Mouse (Mus musculus): ENCODE measurements around the gene Gm26566. TPM values are rescaled to one million over a fixed set of nuclear protein-coding genes. Genes with fewer than 3 reads are reported as not detected.

Gm26566 gene
- polyA plus RNA-seq (2015; fragmentation: Nextera tagmentation; extraction: Ambion mirVana): 1.3 and 1.4 TPM in 2 replicates

GRCm38 (mm10) chr4:88721791-88722721, at the start of gene Gm26566, which contains the start of gene Klhl9:
Gene Gm26566 (plus strand): TSS chr4:88721805.
Gene Klhl9 (minus strand): TSS chr4:88722465.
- Histone ChIP-seq H3K27me3 (ENCODE audit: insufficient read depth, low read length) (no peaks in the 10 kb centered on the region), H3K36me3 (ENCODE audit: insufficient read depth, low read length) (peaks cover 16% of the 10 kb centered on the region), H3K4me3 (ENCODE audit: low read length) (peak within 1 kb of the TSS; percentile 90), H3K27ac (ENCODE audit: low read length) (peak within 1 kb of the TSS; percentile 99), H3K4me2 (replicated peaks; ENCODE audit: low read depth, low read length) (peak within 1 kb of the TSS; percentile 87), H3K4me1 (ENCODE audit: insufficient read depth, low read length) (peaks cover 24% of the 10 kb centered on the region), H3K9ac (replicated peaks; ENCODE audit: low read length) (peak within 1 kb of the TSS; percentile 99), H3K9me3 (ENCODE audit: low read length) (no peaks in the 10 kb centered on the region)
- under 1% methylated on average over 82 of the region's 82 CpGs for WGBS
- peak; percentile 98 for ATAC-seq (ENCODE audit: low FRiP score, low TSS enrichment)

GRCm38 (mm10) chr4:88676824-88677223, 44.8 kb upstream of the Gm26566 start, which contains the start of gene Ifna16:
Gene Ifna16 (minus strand): TSS chr4:88676924.
- no peaks in the 10 kb centered on the region for H3K36me3 ChIP-seq (ENCODE audit: insufficient read depth, low read length)
- no peaks in the 10 kb centered on the region for H3K9me3 ChIP-seq (ENCODE audit: low read length)
- H3K4me2 ChIP-seq (replicated peaks; ENCODE audit: low read depth, low read length): no peak within 1 kb of the TSS
- ATAC-seq (ENCODE audit: low FRiP score, low TSS enrichment): no peak
- H3K27ac ChIP-seq (ENCODE audit: low read length): no peak within 1 kb of the TSS
- no peak within 1 kb of the TSS for H3K4me3 ChIP-seq (ENCODE audit: low read length)
- H3K27me3 ChIP-seq (ENCODE audit: insufficient read depth, low read length): no peaks in the 10 kb centered on the region
- 84% methylated on average over 1 of the region's 1 CpGs for WGBS
- H3K4me1 ChIP-seq (ENCODE audit: insufficient read depth, low read length): no peaks in the 10 kb centered on the region
- H3K9ac ChIP-seq (replicated peaks; ENCODE audit: low read length): no peak within 1 kb of the TSS

- Histone ChIP-seq H3K4me3 (ENCODE audit: low read length) (no peak overlapping the region), H3K9ac (replicated peaks; ENCODE audit: low read length) (no peak overlapping the region), H3K36me3 (ENCODE audit: insufficient read depth, low read length) (no peaks in the 10 kb centered on the region), H3K4me2 (replicated peaks; ENCODE audit: low read depth, low read length) (no peak overlapping the region), H3K4me1 (ENCODE audit: insufficient read depth, low read length) (no peaks in the 10 kb centered on the region), H3K27me3 (ENCODE audit: insufficient read depth, low read length) (no peaks in the 10 kb centered on the region), H3K9me3 (ENCODE audit: low read length) (no peaks in the 10 kb centered on the region), H3K27ac (ENCODE audit: low read length) (no peak overlapping the region)
- whole genome bisulfite sequencing: 53% methylated on average over 8 of the region's 8 CpGs
- ATAC-seq (ENCODE audit: low FRiP score, low TSS enrichment): no peak
Observed at GRCm38 (mm10) chr4:88680362-88680761, 41.2 kb upstream of the Gm26566 start.

- Histone ChIP-seq H3K27ac (ENCODE audit: low read length) (no peak overlapping the region), H3K4me3 (ENCODE audit: low read length) (no peak overlapping the region), H3K9me3 (ENCODE audit: low read length) (no peaks in the 10 kb centered on the region), H3K27me3 (ENCODE audit: insufficient read depth, low read length) (no peaks in the 10 kb centered on the region), H3K4me1 (ENCODE audit: insufficient read depth, low read length) (no peaks in the 10 kb centered on the region), H3K9ac (replicated peaks; ENCODE audit: low read length) (no peak overlapping the region), H3K36me3 (ENCODE audit: insufficient read depth, low read length) (no peaks in the 10 kb centered on the region), H3K4me2 (replicated peaks; ENCODE audit: low read depth, low read length) (no peak overlapping the region)
- 73% methylated on average over 3 of the region's 3 CpGs for WGBS
- no peak for ATAC-seq (ENCODE audit: low FRiP score, low TSS enrichment)
Observed at GRCm38 (mm10) chr4:88681353-88681752, 40.3 kb upstream of the Gm26566 start.

- Histone ChIP-seq H3K9me3 (ENCODE audit: low read length) (no peaks in the 10 kb centered on the region), H3K27me3 (ENCODE audit: insufficient read depth, low read length) (no peaks in the 10 kb centered on the region), H3K9ac (replicated peaks; ENCODE audit: low read length) (no peak within 1 kb of the TSS), H3K36me3 (ENCODE audit: insufficient read depth, low read length) (no peaks in the 10 kb centered on the region), H3K4me1 (ENCODE audit: insufficient read depth, low read length) (no peaks in the 10 kb centered on the region), H3K4me2 (replicated peaks; ENCODE audit: low read depth, low read length) (no peak within 1 kb of the TSS), H3K4me3 (ENCODE audit: low read length) (no peak within 1 kb of the TSS), H3K27ac (ENCODE audit: low read length) (no peak within 1 kb of the TSS)
- WGBS: 89% methylated on average over 1 of the region's 1 CpGs
- ATAC-seq (ENCODE audit: low FRiP score, low TSS enrichment): no peak
Observed at GRCm38 (mm10) chr4:88683812-88684211, 37.8 kb upstream of the Gm26566 start, which contains the start of gene Ifna2. Gene Ifna2 (minus strand): TSS chr4:88683912.

GRCm38 (mm10) chr4:88691259-88691658, 30.3 kb upstream of the Gm26566 start, which contains the start of gene Ifnab:
Gene Ifnab (minus strand): TSS chr4:88691359.
- 69% methylated on average over 2 of the region's 2 CpGs for WGBS
- peaks cover 6% of the 10 kb centered on the region; the same call in 1 of the 2 replicates for H3K27me3 ChIP-seq (ENCODE audit: insufficient read depth, low read length)
- no peaks in the 10 kb centered on the region for H3K4me1 ChIP-seq (ENCODE audit: insufficient read depth, low read length)
- peaks cover 2% of the 10 kb centered on the region; the same call in 1 of the 2 replicates for H3K9me3 ChIP-seq (ENCODE audit: low read length)
- H3K4me2 ChIP-seq (replicated peaks; ENCODE audit: low read depth, low read length): no peak within 1 kb of the TSS
- no peak within 1 kb of the TSS for H3K9ac ChIP-seq (replicated peaks; ENCODE audit: low read length)
- H3K27ac ChIP-seq (ENCODE audit: low read length): no peak within 1 kb of the TSS
- no peak within 1 kb of the TSS for H3K4me3 ChIP-seq (ENCODE audit: low read length)
- ATAC-seq (ENCODE audit: low FRiP score, low TSS enrichment): no peak
- no peaks in the 10 kb centered on the region for H3K36me3 ChIP-seq (ENCODE audit: insufficient read depth, low read length)

- H3K9ac ChIP-seq (replicated peaks; ENCODE audit: low read length): no peak overlapping the region
- peaks cover 2% of the 10 kb centered on the region; the same call in 1 of the 2 replicates for H3K9me3 ChIP-seq (ENCODE audit: low read length)
- no peaks in the 10 kb centered on the region for H3K36me3 ChIP-seq (ENCODE audit: insufficient read depth, low read length)
- 87% methylated on average over 1 of the region's 1 CpGs for WGBS
- no peak overlapping the region for H3K4me2 ChIP-seq (replicated peaks; ENCODE audit: low read depth, low read length)
- peaks cover 6% of the 10 kb centered on the region; the same call in 1 of the 2 replicates for H3K27me3 ChIP-seq (ENCODE audit: insufficient read depth, low read length)
- ATAC-seq (ENCODE audit: low FRiP score, low TSS enrichment): no peak
- H3K4me1 ChIP-seq (ENCODE audit: insufficient read depth, low read length): no peaks in the 10 kb centered on the region
- no peak overlapping the region for H3K27ac ChIP-seq (ENCODE audit: low read length)
- no peak overlapping the region for H3K4me3 ChIP-seq (ENCODE audit: low read length)
Observed at GRCm38 (mm10) chr4:88692537-88692936, 29.1 kb upstream of the Gm26566 start.

GRCm38 (mm10) chr4:88693392-88693791, 28.2 kb upstream of the Gm26566 start:
- Histone ChIP-seq H3K4me3 (ENCODE audit: low read length) (no peak overlapping the region), H3K4me2 (replicated peaks; ENCODE audit: low read depth, low read length) (no peak overlapping the region), H3K9ac (replicated peaks; ENCODE audit: low read length) (no peak overlapping the region), H3K27ac (ENCODE audit: low read length) (no peak overlapping the region), H3K9me3 (ENCODE audit: low read length) (peaks cover 2% of the 10 kb centered on the region; the same call in 1 of the 2 replicates), H3K27me3 (ENCODE audit: insufficient read depth, low read length) (peaks cover 6% of the 10 kb centered on the region; the same call in 1 of the 2 replicates), H3K4me1 (ENCODE audit: insufficient read depth, low read length) (no peaks in the 10 kb centered on the region), H3K36me3 (ENCODE audit: insufficient read depth, low read length) (no peaks in the 10 kb centered on the region)
- WGBS: 77% methylated on average over 2 of the region's 2 CpGs
- no peak for ATAC-seq (ENCODE audit: low FRiP score, low TSS enrichment)

- no peak overlapping the region for H3K27ac ChIP-seq (ENCODE audit: low read length)
- H3K4me1 ChIP-seq (ENCODE audit: insufficient read depth, low read length): no peaks in the 10 kb centered on the region
- no peak overlapping the region for H3K4me2 ChIP-seq (replicated peaks; ENCODE audit: low read depth, low read length)
- ATAC-seq (ENCODE audit: low FRiP score, low TSS enrichment): peak; percentile 92
- H3K9ac ChIP-seq (replicated peaks; ENCODE audit: low read length): no peak overlapping the region
- 20% methylated on average over 3 of the region's 3 CpGs for WGBS
- H3K4me3 ChIP-seq (ENCODE audit: low read length): no peak overlapping the region
- no peaks in the 10 kb centered on the region for H3K9me3 ChIP-seq (ENCODE audit: low read length)
- no peaks in the 10 kb centered on the region for H3K36me3 ChIP-seq (ENCODE audit: insufficient read depth, low read length)
- H3K27me3 ChIP-seq (ENCODE audit: insufficient read depth, low read length): peaks cover 6% of the 10 kb centered on the region; the same call in 1 of the 2 replicates
Observed at GRCm38 (mm10) chr4:88696237-88696884, 25.2 kb upstream of the Gm26566 start.

All from kidney, embryonic 16.5 days (tissue).